Mouse (Mus musculus) neutrophil, adult 83 days (primary cell): Measurements from ENCODE around the gene Tha1. TPM values are rescaled to one million over a fixed set of nuclear protein-coding genes. Genes with fewer than 3 reads are reported as not detected.

ENCODE experiments used
- total RNA-seq, 2 experiments: library from RNA; stranded (reverse); gene quantifications; one replicate each; pipeline ENCODE4 v1.2.4; 2023

Tha1 gene
- under 1 TPM; 0.22 to 0.50 TPM for total RNA-seq

GRCm38 (mm10) chr11:117872861-117873608, at the start of gene Tha1:
TSS of gene Tha1 (minus strand) at chr11:117873481.

DNA sequence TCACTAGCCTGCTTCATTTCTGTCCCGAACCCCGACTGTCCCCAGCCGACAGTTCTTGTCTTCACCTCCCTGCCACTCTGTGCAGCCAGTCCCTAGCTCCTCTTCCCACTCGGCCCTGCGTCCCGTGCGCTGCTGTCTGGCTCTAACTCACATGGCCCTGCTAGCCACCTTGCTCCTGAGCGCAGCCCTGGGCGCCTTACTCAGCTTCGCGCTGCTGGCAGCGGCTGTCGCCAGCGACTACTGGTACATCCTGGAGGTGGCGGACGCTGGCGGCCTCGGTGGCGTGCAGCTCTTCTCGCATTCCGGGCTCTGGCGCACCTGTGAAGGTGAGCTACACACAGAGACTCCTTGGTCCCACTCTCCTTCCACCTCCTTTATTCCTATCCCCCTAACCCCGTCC, 12.7 kb downstream of the Tha1 start, which contains the start of gene Tmem235:
Tmem235 (plus strand) TSS at position 152 of the 400 bp plus-strand sequence.

GRCm38 (mm10) chr11:117848985-117849671, 24.2 kb downstream of the Tha1 start, which contains the start of gene Birc5:
TSS of gene Birc5 (plus strand) at chr11:117849251.

GRCm38 (mm10) chr11:117825333-117826101, 47.8 kb downstream of the Tha1 start, which contains the start of the genes Afmid and Tk1:
TSS of gene Afmid (plus strand) at chr11:117825924.
TSS of gene Tk1 (minus strand) at chr11:117826092.

Other genes starting within 250 kb of the Tha1 start
- 10 to 100 TPM; 33.7 to 37.7 TPM for gene Tnrc6c, start 219.2 kb downstream of the Tha1 start, total RNA-seq
- 10 to 100 TPM; 45.5 to 51.0 TPM for gene Tmc8, start 91.4 kb downstream of the Tha1 start, total RNA-seq
- gene Tmc6, start 91.3 kb downstream of the Tha1 start, total RNA-seq = 100 to 1,000 TPM; 101 to 114 TPM
- gene 6030468B19Rik, start 75.8 kb downstream of the Tha1 start, total RNA-seq = 1 to 10 TPM; 1.5 to 1.8 TPM
- 1 to 10 TPM; 1.1 to 3.1 TPM for gene Gm20708, start 63.8 kb downstream of the Tha1 start, total RNA-seq
- gene Syngr2, start 63.8 kb downstream of the Tha1 start, total RNA-seq = 100 to 1,000 TPM; 105 to 110 TPM
- gene Afmid, start 47.6 kb downstream of the Tha1 start, total RNA-seq = 1 to 10 TPM; 5.0 to 7.7 TPM
- gene Tk1, start 47.4 kb downstream of the Tha1 start, total RNA-seq = 10 to 100 TPM; 64.3 to 81.1 TPM
- gene Birc5, start 24.2 kb downstream of the Tha1 start, total RNA-seq = 10 to 100 TPM; 81.1 to 93.9 TPM
- not detected for gene Tmem235, start 12.7 kb downstream of the Tha1 start, total RNA-seq
- gene Socs3, start 96.6 kb upstream of the Tha1 start, total RNA-seq = 10 to 100 TPM; 28.6 to 43.0 TPM
- gene Pgs1, start 112.8 kb upstream of the Tha1 start, total RNA-seq = 100 to 1,000 TPM in 1 of 2 experiments, 10 to 100 TPM in 1; 81.4 to 101 TPM